Mouse (Mus musculus) bone marrow, adult 2 months (tissue): ENCODE results near the gene Lbh.

Source experiments
- CTCF ChIP-seq: fragments of 200-500 bp; IDR thresholded peaks from 2 replicates; pipeline ENCODE4 v1.5.1; 2011; ENCODE audit warnings: low read length, control low read depth; ENCODE audit not compliant: control insufficient read depth, insufficient read depth
- POLR2A ChIP-seq: fragments of 200-500 bp; IDR thresholded peaks from 2 replicates; pipeline ENCODE4 v1.6.1; 2011; ENCODE audit warnings: low read depth, mild to moderate bottlenecking, control low read depth, low read length, borderline replicate concordance; ENCODE audit not compliant: control insufficient read depth

GRCm38 (mm10) chr17:72918571-72919541 lies 751 bp downstream of the Lbh start:
- TF ChIP-seq POLR2A: peak; percentile 55; the same call in 1 of the 2 replicates
- TF ChIP-seq CTCF: peak; percentile 33; the same call in 1 of the 2 replicates
